In the genomic region with DNA sequence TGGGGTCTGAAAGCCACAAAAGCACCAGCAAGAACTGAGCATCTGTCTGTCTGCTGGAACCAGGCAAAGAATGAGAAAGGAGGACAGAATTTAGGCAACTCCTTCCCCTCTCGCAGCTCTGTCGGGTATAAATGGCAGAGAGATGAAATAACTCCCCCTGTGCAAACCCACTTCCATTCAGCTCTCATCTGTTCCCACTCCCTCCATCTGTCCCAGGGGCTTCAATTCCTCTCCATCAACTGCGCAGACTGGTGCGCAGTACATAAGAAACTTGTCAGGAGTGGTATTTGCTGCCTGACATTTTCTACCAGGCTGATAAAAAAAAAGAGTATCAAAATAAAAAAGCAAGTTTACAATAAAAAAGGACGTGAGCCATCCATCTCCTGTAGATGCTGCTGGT, we compare ENCODE assay signal across 29 mouse cellular contexts.
A peak's percentile ranks its signal among the peaks of the same experiment; 100 is the strongest.
DNase-seq lines count a peak whose midpoint lies in the region; ATAC-seq and TF ChIP-seq lines count a peak whose summit lies in the region.
"Had no signal": no experiment of that assay in that cellular context is flagged by ENCODE, and none has a peak within 500 bp of the region (broad histone marks: within the 10 kb centered on the region; RNA-seq: fewer than 3 reads in every experiment).

No protein-coding gene starts in this region.

- H3K36me3 ChIP-seq in forebrain, postnatal 0 days (ENCODE audit: insufficient read depth), result no peaks in the 10 kb centered on the region
- H3K36me3 ChIP-seq in forebrain, embryonic 15.5 days, result no peaks in the 10 kb centered on the region
- H3K36me3 ChIP-seq: embryonic facial prominence, embryonic 10.5 days; embryonic facial prominence, embryonic 13.5 days; forebrain, embryonic 12.5 days; heart, embryonic 12.5 days; heart, embryonic 15.5 days; hindbrain, embryonic 10.5 days; hindbrain, embryonic 13.5 days had no signal

- ATAC-seq in forebrain, postnatal 0 days, result peak; percentile 47; the same call in 1 of the 2 replicates
- no peak for ATAC-seq in forebrain, embryonic 15.5 days (replicated peaks)
- ATAC-seq: activated CD4-positive, CD25-positive, alpha-beta regulatory T cell, adult 4 months; forebrain, embryonic 16.5 days; hindbrain, embryonic 16.5 days had no signal

- H3K27me3 ChIP-seq in forebrain, postnatal 0 days (ENCODE audit: insufficient read depth, low read length), result no peaks in the 10 kb centered on the region
- no peaks in the 10 kb centered on the region for H3K27me3 ChIP-seq in forebrain, embryonic 15.5 days
- H3K27me3 ChIP-seq: embryonic facial prominence, embryonic 13.5 days; forebrain, embryonic 12.5 days; heart, embryonic 12.5 days; heart, embryonic 15.5 days; hindbrain, embryonic 13.5 days had no signal

- no peaks in the 10 kb centered on the region for H3K4me1 ChIP-seq in forebrain, postnatal 0 days (ENCODE audit: insufficient read depth)
- no peaks in the 10 kb centered on the region for H3K4me1 ChIP-seq in forebrain, embryonic 15.5 days
- H3K4me1 ChIP-seq: embryonic facial prominence, embryonic 13.5 days; forebrain, embryonic 12.5 days; heart, embryonic 12.5 days; heart, embryonic 15.5 days; hindbrain, embryonic 13.5 days had no signal

- peak; percentile 8 for DNase-seq in forebrain, postnatal 0 days
- peak; percentile 30 for DNase-seq in layer of hippocampus, adult 9-11 months
- DNase-seq in layer of hippocampus, adult 9-10 months (ENCODE audit: low spot score), result no peak
- DNase-seq in telencephalon, adult 2 months (ENCODE audit: low read depth, low spot score), result peak; percentile 2
- no peak for DNase-seq in adrenal gland, postnatal 36 days
- DNase-seq: adrenal gland, adult 8-10 months; adrenal gland, postnatal 25 days; cerebellum, adult 11 months; cerebellum, adult 2 months; cerebellum, adult 9-11 months; cerebellum, postnatal 36 days; embryo, embryonic 11 days; gastrocnemius, adult 2 months; gastrocnemius, postnatal 14 days; heart, adult 11 months; heart, postnatal 10 days; heart, postnatal 36 days had no signal

- no peak overlapping the region for H3K27ac ChIP-seq in forebrain, postnatal 0 days (ENCODE audit: low read depth, low read length)
- H3K27ac ChIP-seq in forebrain, embryonic 15.5 days (replicated peaks), result no peak overlapping the region
- H3K27ac ChIP-seq: embryonic facial prominence, embryonic 10.5 days; embryonic facial prominence, embryonic 13.5 days; forebrain, embryonic 12.5 days; gastrocnemius, adult 2 months; heart, embryonic 15.5 days; hindbrain, embryonic 10.5 days; hindbrain, embryonic 13.5 days had no signal

- no peaks in the 10 kb centered on the region for H3K9me3 ChIP-seq in forebrain, postnatal 0 days (ENCODE audit: low read length)
- no peaks in the 10 kb centered on the region for H3K9me3 ChIP-seq in forebrain, embryonic 15.5 days
- H3K9me3 ChIP-seq: embryonic facial prominence, embryonic 10.5 days; embryonic facial prominence, embryonic 13.5 days; forebrain, embryonic 12.5 days; heart, embryonic 15.5 days; hindbrain, embryonic 10.5 days; hindbrain, embryonic 13.5 days had no signal

- TF ChIP-seq CTCF in forebrain, postnatal 0 days (IDR thresholded peaks at IDR 0.05; ENCODE audit: low read depth), result no peak

- H3K4me3 ChIP-seq in forebrain, postnatal 0 days (ENCODE audit: low read depth, low read length), result no peak overlapping the region
- H3K4me3 ChIP-seq in forebrain, embryonic 15.5 days, result no peak overlapping the region
- H3K4me3 ChIP-seq: embryonic facial prominence, embryonic 10.5 days; embryonic facial prominence, embryonic 13.5 days; erythroblast, embryonic 14.5 days; forebrain, embryonic 12.5 days; gastrocnemius, adult 2 months; heart, embryonic 12.5 days; heart, embryonic 15.5 days; hindbrain, embryonic 10.5 days; hindbrain, embryonic 13.5 days had no signal

- no peak overlapping the region for H3K9ac ChIP-seq in forebrain, postnatal 0 days
- no peak overlapping the region for H3K9ac ChIP-seq in forebrain, embryonic 15.5 days (replicated peaks)
- H3K9ac ChIP-seq: embryonic facial prominence, embryonic 13.5 days; forebrain, embryonic 12.5 days; heart, embryonic 12.5 days; heart, embryonic 15.5 days; hindbrain, embryonic 13.5 days had no signal

- no peak overlapping the region for H3K4me2 ChIP-seq in forebrain, postnatal 0 days (ENCODE audit: low read depth)
- H3K4me2 ChIP-seq in forebrain, embryonic 15.5 days (replicated peaks), result no peak overlapping the region
- H3K4me2 ChIP-seq: embryonic facial prominence, embryonic 13.5 days; forebrain, embryonic 12.5 days; heart, embryonic 12.5 days; heart, embryonic 15.5 days; hindbrain, embryonic 13.5 days had no signal

- WGBS in forebrain, postnatal 0 days, result 80% methylated on average over 5 of the region's 5 CpGs
- WGBS in forebrain, embryonic 15.5 days, result 89% methylated on average over 5 of the region's 5 CpGs

Comparison
In these comparisons a context has a peak if more than half of its experiments do, and no peak if none do; other contexts are left out.
1. DNase-seq: peak in forebrain, postnatal 0 days (single experiment), layer of hippocampus, adult 9-11 months (single experiment) and telencephalon, adult 2 months (single experiment); none in layer of hippocampus, adult 9-10 months (single experiment) and adrenal gland, postnatal 36 days (0 of 2).